Mouse (Mus musculus) stomach, embryonic 16.5 days (tissue): ENCODE data around the gene Ablim1. TPM values are rescaled to one million over a fixed set of nuclear protein-coding genes. Genes with fewer than 3 reads are reported as not detected.

ENCODE experiments used
- ATAC-seq: fragments of 200-750 bp; cut with Nextera tagmentation; 2 replicates; pipeline ENCODE4 v1.8.0; 2017; ENCODE audit warnings: moderate number of reproducible peaks, moderate TSS enrichment; ENCODE audit not compliant: insufficient read depth, low FRiP score
- H3K27ac ChIP-seq: fragments of 300-500 bp; sonication (generic); 2 replicates; pipeline ENCODE4 v1.5.1; 2014; ENCODE audit warnings: low read length
- H3K27me3 ChIP-seq: fragments of 300-500 bp; sonication (generic); 2 replicates; pipeline ENCODE4 v1.6.1; 2014; ENCODE audit warnings: low read length, control low read depth, mixed read lengths; ENCODE audit not compliant: control insufficient read depth, insufficient read depth
- H3K36me3 ChIP-seq: fragments of 300-500 bp; sonication (generic); 2 replicates; pipeline ENCODE4 v1.6.1; 2014; ENCODE audit warnings: low read length; ENCODE audit not compliant: control insufficient read depth, insufficient read depth
- H3K4me1 ChIP-seq: fragments of 300-500 bp; sonication (generic); 2 replicates; pipeline ENCODE4 v1.6.1; 2014; ENCODE audit warnings: low read length, control low read depth, mixed read lengths; ENCODE audit not compliant: control insufficient read depth, insufficient read depth
- H3K4me2 ChIP-seq: fragments of 300-500 bp; sonication (generic); 2 replicates; pipeline ENCODE4 v1.6.1; 2014; ENCODE audit warnings: low read depth, low read length, mixed read lengths
- H3K4me3 ChIP-seq: fragments of 300-500 bp; sonication (generic); replicated peaks from 2 replicates; pipeline ENCODE4 v1.5.1; 2014; ENCODE audit warnings: mild to moderate bottlenecking, low read length
- H3K9ac ChIP-seq: fragments of 300-500 bp; sonication (generic); 2 replicates; pipeline ENCODE4 v1.6.1; 2014; ENCODE audit warnings: low read length
- H3K9me3 ChIP-seq: fragments of 300-500 bp; sonication (generic); replicated peaks from 2 replicates; pipeline ENCODE4 v1.6.1; 2016; ENCODE audit warnings: low read length, control low read depth; ENCODE audit not compliant: control insufficient read depth
- WGBS: fragments of 180-500 bp; shearing (Covaris S2); extraction: QIAGEN DNeasy Blood & Tissue Kit; methylation state at CpG from one replicate; pipeline ENCODE4 v1.1.7; 2014; 5-methylcytosine and 5-hydroxymethylcytosine counted together
- polyA plus RNA-seq: library from polyadenylated mRNA; unstranded; fragments of >200 nt; fragmentation: Nextera tagmentation; extraction: Ambion mirVana; gene quantifications from 2 replicates; pipeline ENCODE4 v1.2.1, GENCODE M21; 2015

Gene Ablim1
- polyA plus RNA-seq, 1 experiment from 2014 or later: 66.5 TPM

DNA sequence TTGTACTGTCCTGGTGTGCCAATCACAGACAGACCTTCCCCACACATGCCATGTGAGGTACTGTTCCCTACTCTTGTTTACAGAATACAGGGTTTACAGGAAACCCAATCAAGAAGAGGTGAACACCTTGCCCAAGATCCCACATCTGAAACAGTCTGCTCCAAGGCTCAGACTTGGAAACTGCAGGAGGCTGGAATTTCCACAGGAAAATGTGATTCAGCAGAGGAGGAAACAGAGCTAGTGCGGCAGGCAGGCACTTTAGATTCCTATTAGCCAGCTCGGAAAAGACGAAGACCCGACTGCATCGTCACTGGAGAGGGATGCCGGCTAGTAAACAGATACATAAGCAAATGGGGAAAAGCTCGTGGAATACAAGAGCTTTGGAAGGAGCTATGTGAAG, 135.4 kb downstream of the Ablim1 start:
- ATAC-seq: no peak
- H3K27me3 ChIP-seq: no peaks in the 10 kb centered on the region
- no peak overlapping the region for H3K4me3 ChIP-seq
- no peak overlapping the region for H3K9ac ChIP-seq
- WGBS: 87% methylated on average over 7 of the region's 7 CpGs
- no peaks in the 10 kb centered on the region for H3K36me3 ChIP-seq
- no peak overlapping the region for H3K4me2 ChIP-seq
- H3K27ac ChIP-seq: peak overlapping the region; percentile 28; the same call in 1 of the 2 replicates
- H3K9me3 ChIP-seq: no peaks in the 10 kb centered on the region
- no peaks in the 10 kb centered on the region; the same call in 1 of the 2 replicates for H3K4me1 ChIP-seq

DNA sequence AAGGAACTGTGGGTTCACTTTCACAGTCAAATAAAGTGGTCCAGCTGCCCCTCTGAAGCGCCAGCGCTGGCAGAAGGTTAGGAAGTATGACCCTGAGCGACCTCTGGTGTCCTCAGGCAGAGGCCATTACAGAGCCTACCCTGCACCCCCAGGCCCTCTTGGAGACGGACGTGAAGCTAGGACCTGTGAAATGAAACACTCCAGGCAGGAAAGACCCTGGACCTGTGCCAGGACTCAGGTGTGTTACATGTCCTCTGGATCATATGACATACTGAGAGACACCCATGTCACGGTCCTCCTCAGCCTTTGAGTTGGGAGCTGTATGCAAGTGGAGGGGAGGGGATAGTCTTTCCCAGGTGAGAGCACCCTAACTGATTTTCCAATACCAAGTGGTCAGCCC, 137.4 kb downstream of the Ablim1 start:
- Histone ChIP-seq H3K4me2 (no peak overlapping the region), H3K9ac (no peak overlapping the region), H3K27ac (no peak overlapping the region), H3K4me3 (no peak overlapping the region), H3K4me1 (no peaks in the 10 kb centered on the region; the same call in 1 of the 2 replicates), H3K9me3 (no peaks in the 10 kb centered on the region), H3K36me3 (no peaks in the 10 kb centered on the region), H3K27me3 (no peaks in the 10 kb centered on the region)
- 64% methylated on average over 6 of the region's 6 CpGs for WGBS
- no peak for ATAC-seq

DNA sequence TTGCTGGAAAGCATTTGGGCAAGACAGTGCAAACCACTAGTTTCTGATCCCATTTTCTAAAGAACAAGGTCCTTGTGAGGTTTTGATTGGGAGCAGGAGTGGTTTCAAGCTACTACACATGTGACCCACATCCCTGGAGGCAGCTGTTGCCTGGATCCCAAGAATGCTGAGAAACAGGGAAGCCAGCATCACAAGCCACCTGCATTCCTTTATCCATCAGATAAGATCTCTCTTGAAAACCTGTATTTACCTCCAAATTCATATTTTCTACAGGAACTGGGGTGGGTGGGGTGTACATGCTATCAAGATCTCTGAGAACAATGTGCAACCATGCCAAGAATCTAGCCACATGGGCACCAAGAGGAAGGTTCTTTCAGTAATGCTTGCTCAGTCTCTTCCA, 139.6 kb downstream of the Ablim1 start:
- Histone ChIP-seq H3K36me3 (no peaks in the 10 kb centered on the region), H3K27me3 (no peaks in the 10 kb centered on the region), H3K4me2 (no peak overlapping the region), H3K4me3 (no peak overlapping the region), H3K9ac (no peak overlapping the region), H3K9me3 (no peaks in the 10 kb centered on the region), H3K27ac (no peak overlapping the region), H3K4me1 (no peaks in the 10 kb centered on the region; the same call in 1 of the 2 replicates)
- no peak for ATAC-seq

DNA sequence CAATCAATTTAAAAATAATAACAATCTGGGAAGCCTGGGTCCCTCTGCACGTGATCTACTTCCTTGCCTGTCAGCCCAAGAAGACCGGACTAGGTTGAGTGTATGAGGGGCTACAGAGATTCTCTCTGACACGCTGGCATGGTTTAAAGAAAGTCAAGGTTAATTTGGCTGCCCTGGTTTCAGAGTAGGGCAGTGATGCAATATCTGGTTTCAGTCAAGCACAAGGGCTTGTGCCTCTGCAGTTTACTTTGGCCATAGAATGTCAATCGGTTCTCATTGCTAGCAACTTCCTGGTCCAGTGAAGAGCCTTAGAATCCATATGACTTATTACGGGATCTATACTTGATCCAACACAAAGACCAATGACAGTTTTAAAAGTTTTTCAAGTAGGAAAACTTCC, 140.2 kb downstream of the Ablim1 start:
- H3K36me3 ChIP-seq: no peaks in the 10 kb centered on the region
- no peaks in the 10 kb centered on the region for H3K9me3 ChIP-seq
- 70% methylated on average over 5 of the region's 5 CpGs for WGBS
- ATAC-seq: no peak
- H3K4me1 ChIP-seq: no peaks in the 10 kb centered on the region
- H3K9ac ChIP-seq: no peak overlapping the region
- no peak overlapping the region for H3K4me3 ChIP-seq
- no peak overlapping the region for H3K4me2 ChIP-seq
- H3K27me3 ChIP-seq: no peaks in the 10 kb centered on the region
- no peak overlapping the region for H3K27ac ChIP-seq

DNA sequence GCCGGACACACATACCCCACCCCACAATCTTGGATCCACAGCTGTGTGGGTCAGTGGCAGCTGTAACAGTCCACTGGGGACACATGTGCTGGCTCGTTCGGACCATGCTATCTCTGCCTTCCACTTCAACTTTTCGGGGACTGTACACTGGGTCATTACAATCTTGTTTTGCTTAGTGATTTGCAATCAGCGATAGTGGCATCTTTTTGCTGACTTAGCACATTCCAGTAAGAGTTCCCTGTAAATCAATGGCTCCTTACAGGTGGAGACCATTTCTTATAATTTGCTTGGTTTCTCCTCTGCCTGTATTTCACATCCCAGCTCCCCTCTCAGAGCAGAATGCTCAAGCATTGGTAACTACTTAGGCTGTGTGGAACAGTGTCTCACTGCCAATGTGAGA, 140.7 kb downstream of the Ablim1 start:
- Histone ChIP-seq H3K27me3 (no peaks in the 10 kb centered on the region), H3K27ac (no peak overlapping the region), H3K9ac (no peak overlapping the region), H3K4me3 (no peak overlapping the region), H3K36me3 (no peaks in the 10 kb centered on the region), H3K9me3 (no peaks in the 10 kb centered on the region), H3K4me2 (no peak overlapping the region), H3K4me1 (no peaks in the 10 kb centered on the region)
- 83% methylated on average over 5 of the region's 5 CpGs for WGBS
- ATAC-seq: no peak

DNA sequence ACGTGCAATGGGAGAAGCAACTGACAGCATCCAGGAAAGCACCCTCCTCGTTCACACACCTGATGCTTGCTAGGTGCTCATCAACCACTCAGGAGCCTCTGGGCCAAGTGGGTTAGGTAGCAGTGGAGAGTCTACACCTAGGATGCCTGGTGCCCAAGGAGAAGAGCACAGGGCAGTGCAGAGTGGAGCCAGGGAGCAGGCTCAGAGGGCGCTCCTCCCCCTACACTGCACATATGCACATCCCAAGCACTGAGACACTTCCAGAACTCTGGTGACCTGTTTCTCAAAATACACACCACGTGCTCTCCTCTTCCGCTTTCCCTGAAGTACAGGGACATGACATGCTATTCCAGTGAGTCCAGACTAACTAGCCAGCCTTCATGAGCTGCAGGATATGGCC, 142.4 kb downstream of the Ablim1 start:
- Histone ChIP-seq H3K4me2 (no peak overlapping the region), H3K4me3 (no peak overlapping the region), H3K27ac (no peak overlapping the region), H3K9me3 (no peaks in the 10 kb centered on the region), H3K36me3 (no peaks in the 10 kb centered on the region), H3K4me1 (no peaks in the 10 kb centered on the region), H3K9ac (no peak overlapping the region), H3K27me3 (no peaks in the 10 kb centered on the region)
- ATAC-seq: no peak
- 92% methylated on average over 5 of the region's 5 CpGs for WGBS

DNA sequence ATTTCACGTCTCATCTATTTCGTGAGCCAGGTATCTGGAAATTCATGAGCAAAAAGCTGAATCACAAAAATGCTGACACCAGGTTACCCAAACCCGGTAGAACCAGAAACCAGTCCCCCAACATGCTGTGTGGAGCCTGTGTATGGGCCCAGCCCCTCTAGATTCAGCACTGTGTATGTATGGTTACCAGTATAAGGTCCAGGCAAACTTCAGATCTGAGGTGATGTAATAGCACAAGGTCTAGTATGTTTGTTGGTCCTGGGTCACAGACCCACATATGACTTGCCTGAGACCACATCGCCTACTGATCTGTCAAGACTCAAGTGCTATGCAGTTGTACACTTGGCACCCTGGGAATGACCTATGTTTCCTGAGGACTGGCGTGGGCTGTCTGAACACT, 143.8 kb downstream of the Ablim1 start:
- no peak for ATAC-seq
- Histone ChIP-seq H3K4me3 (no peak overlapping the region), H3K27me3 (no peaks in the 10 kb centered on the region), H3K9me3 (no peaks in the 10 kb centered on the region), H3K36me3 (no peaks in the 10 kb centered on the region), H3K27ac (no peak overlapping the region), H3K4me2 (no peak overlapping the region), H3K4me1 (no peaks in the 10 kb centered on the region), H3K9ac (no peak overlapping the region)
- WGBS: 85% methylated on average over 5 of the region's 5 CpGs

DNA sequence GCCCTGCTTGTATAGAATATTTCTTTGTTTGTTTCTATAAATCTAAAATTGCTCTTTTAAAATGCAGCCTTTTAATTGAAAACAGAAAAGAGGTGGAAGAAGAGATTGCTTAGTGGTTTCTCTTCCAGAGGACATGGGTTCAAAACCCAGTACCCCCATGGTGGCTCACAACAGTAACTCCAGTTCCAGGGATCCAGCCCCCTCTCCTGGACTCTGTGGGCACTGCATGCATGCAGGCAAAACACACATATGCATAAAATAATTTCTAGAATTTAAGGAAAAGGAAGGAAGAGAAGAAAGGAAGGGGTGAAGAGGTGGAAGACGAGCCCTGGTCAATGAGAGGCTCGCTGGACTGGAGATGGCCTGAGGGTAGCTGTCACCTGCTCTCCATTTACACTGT, 145.2 kb downstream of the Ablim1 start:
- H3K27ac ChIP-seq: no peak overlapping the region
- no peak for ATAC-seq
- H3K4me3 ChIP-seq: no peak overlapping the region
- no peaks in the 10 kb centered on the region for H3K4me1 ChIP-seq
- H3K4me2 ChIP-seq: no peak overlapping the region
- no peak overlapping the region for H3K9ac ChIP-seq
- H3K27me3 ChIP-seq: no peaks in the 10 kb centered on the region
- H3K36me3 ChIP-seq: no peaks in the 10 kb centered on the region
- 89% methylated on average over 2 of the region's 2 CpGs for WGBS
- H3K9me3 ChIP-seq: no peaks in the 10 kb centered on the region

DNA sequence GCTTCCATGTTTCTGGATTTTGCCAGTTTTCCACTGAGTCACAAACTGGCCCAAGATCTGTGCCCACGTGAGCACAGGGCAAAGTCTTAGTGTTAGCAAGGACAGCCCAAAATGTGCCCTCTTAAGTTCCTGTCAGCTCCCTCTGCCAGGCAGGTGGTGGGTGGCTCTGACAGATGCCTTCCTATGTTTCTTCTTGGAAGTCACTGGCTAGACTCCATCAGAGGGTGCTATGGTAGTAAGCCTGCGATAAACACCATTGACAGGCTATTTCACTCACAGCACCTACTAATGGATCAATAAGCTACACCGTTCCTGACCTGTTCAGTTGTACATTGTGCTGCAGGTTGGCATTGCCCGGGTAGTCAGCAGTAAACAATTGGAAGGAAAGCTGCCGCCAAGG, 147.0 kb downstream of the Ablim1 start:
- Histone ChIP-seq H3K27ac (no peak overlapping the region), H3K27me3 (no peaks in the 10 kb centered on the region), H3K4me1 (no peaks in the 10 kb centered on the region), H3K36me3 (no peaks in the 10 kb centered on the region), H3K4me3 (no peak overlapping the region), H3K4me2 (no peak overlapping the region), H3K9me3 (no peaks in the 10 kb centered on the region), H3K9ac (no peak overlapping the region)
- 86% methylated on average over 5 of the region's 5 CpGs for WGBS
- ATAC-seq: no peak

DNA sequence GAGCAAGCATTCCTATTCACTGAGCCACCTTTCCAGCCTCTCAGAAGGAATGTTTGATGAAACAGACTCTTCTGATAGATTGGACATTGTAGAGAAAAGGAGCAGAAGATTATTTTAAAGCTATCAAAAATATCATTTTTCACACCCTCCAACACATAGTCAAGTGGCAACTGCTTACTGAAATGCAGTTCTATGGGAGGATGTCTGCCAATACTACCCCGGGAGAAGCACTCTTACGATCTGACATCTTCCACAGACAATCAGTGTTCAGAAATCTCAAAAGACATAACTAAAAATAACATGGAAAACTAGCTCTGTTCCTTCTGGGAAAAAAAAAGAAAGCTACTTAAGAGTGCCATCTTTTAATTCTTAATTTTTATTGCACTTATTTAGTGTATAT, 149.8 kb downstream of the Ablim1 start:
- Histone ChIP-seq H3K9me3 (no peaks in the 10 kb centered on the region), H3K27ac (no peak overlapping the region), H3K27me3 (no peaks in the 10 kb centered on the region), H3K4me2 (no peak overlapping the region), H3K9ac (no peak overlapping the region), H3K4me3 (no peak overlapping the region), H3K36me3 (no peaks in the 10 kb centered on the region), H3K4me1 (no peaks in the 10 kb centered on the region)
- 85% methylated on average over 2 of the region's 2 CpGs for WGBS
- ATAC-seq: no peak
